Mouse (Mus musculus): ENCODE results near the gene Tle4. TPM values are rescaled to one million over a fixed set of nuclear protein-coding genes. Genes with fewer than 3 reads are reported as not detected.

Tle4 gene
- total and polyA plus RNA-seq, 3 experiments = 5.8 to 10.3 (median 8.5) TPM

GRCm38 (mm10) chr19:14503862-14504261, 94.0 kb downstream of the Tle4 start:
- H3K4me3 ChIP-seq = no peak overlapping the region
- WGBS = 85% methylated on average over 6 of the region's 6 CpGs
- no peak for DNase-seq
- no peak overlapping the region for H3K9ac ChIP-seq (ENCODE audit: low read depth, low read length)
- H3K4me1 ChIP-seq (ENCODE audit: control insufficient read depth, insufficient read depth, low read length) = peaks cover 4% of the 10 kb centered on the region
- peaks cover 4% of the 10 kb centered on the region for H3K36me3 ChIP-seq (ENCODE audit: control insufficient read depth, insufficient read depth, low read length)
- no peak overlapping the region for H3K27ac ChIP-seq
- peaks cover 2% of the 10 kb centered on the region; the same call in 1 of the 2 replicates for H3K79me2 ChIP-seq (replicated peaks; ENCODE audit: control insufficient read depth, insufficient read depth, low read length)
- intact Hi-C loops (cut with DNase I) = no loop called here
- TF ChIP-seq EP300 (IDR thresholded peaks at IDR 0.05; ENCODE audit: insufficient read depth, low read depth, low read length) (no peak), CTCF (IDR thresholded peaks at IDR 0.05) (no peak), POLR2A (IDR thresholded peaks at IDR 0.05; ENCODE audit: insufficient read depth, low read depth, low read length) (no peak)
- no peaks in the 10 kb centered on the region for H3K27me3 ChIP-seq (ENCODE audit: control insufficient read depth, insufficient read depth, low read length)

DNA sequence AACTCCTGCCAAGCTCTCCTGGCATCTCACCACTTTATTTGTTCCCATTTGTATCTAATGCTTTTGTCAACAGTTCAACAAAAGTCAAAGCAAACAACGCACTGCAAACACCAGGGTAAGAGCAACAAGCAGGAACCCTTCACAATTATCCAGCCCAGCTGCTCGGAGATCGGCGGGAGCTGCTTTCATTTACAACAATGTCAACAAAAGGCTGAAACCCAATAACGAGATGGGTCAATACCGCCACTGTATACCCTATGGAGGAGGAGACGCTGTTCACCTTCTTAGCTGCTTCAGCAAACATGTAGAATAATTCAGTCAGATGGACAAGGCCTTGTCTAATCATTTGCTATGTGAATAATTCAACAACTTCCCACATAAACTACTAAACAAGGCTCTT, 95.6 kb downstream of the Tle4 start:
- no peak overlapping the region for H3K4me3 ChIP-seq
- H3K36me3 ChIP-seq (ENCODE audit: control insufficient read depth, insufficient read depth, low read length) = peaks cover 4% of the 10 kb centered on the region
- no peaks in the 10 kb centered on the region for H3K79me2 ChIP-seq (replicated peaks; ENCODE audit: control insufficient read depth, insufficient read depth, low read length)
- intact Hi-C loops (cut with DNase I) = no loop called here
- TF ChIP-seq POLR2A (IDR thresholded peaks at IDR 0.05; ENCODE audit: insufficient read depth, low read depth, low read length) = no peak
- no peak for TF ChIP-seq EP300 (IDR thresholded peaks at IDR 0.05; ENCODE audit: insufficient read depth, low read depth, low read length)
- no peak for TF ChIP-seq CTCF (IDR thresholded peaks at IDR 0.05)
- H3K27ac ChIP-seq = no peak overlapping the region
- no peak for DNase-seq
- 70% methylated on average over 7 of the region's 7 CpGs for WGBS
- H3K4me1 ChIP-seq (ENCODE audit: control insufficient read depth, insufficient read depth, low read length) = peaks cover 4% of the 10 kb centered on the region
- H3K9ac ChIP-seq (ENCODE audit: low read depth, low read length) = no peak overlapping the region
- no peaks in the 10 kb centered on the region for H3K27me3 ChIP-seq (ENCODE audit: control insufficient read depth, insufficient read depth, low read length)

GRCm38 (mm10) chr19:14499835-14500425, 97.9 kb downstream of the Tle4 start:
- 43% methylated on average over 3 of the region's 3 CpGs for WGBS
- Histone ChIP-seq H3K79me2 (replicated peaks; ENCODE audit: control insufficient read depth, insufficient read depth, low read length) (no peaks in the 10 kb centered on the region), H3K36me3 (ENCODE audit: control insufficient read depth, insufficient read depth, low read length) (no peaks in the 10 kb centered on the region), H3K27me3 (ENCODE audit: control insufficient read depth, insufficient read depth, low read length) (no peaks in the 10 kb centered on the region), H3K4me1 (ENCODE audit: control insufficient read depth, insufficient read depth, low read length) (no peaks in the 10 kb centered on the region), H3K4me3 (no peak overlapping the region), H3K27ac (no peak overlapping the region), H3K9ac (ENCODE audit: low read depth, low read length) (no peak overlapping the region)
- DNase-seq = no peak
- intact Hi-C loops (cut with DNase I) = no loop called here
- no peak for TF ChIP-seq CTCF (IDR thresholded peaks at IDR 0.05)
- TF ChIP-seq POLR2A (IDR thresholded peaks at IDR 0.05; ENCODE audit: insufficient read depth, low read depth, low read length) = no peak
- TF ChIP-seq EP300 (IDR thresholded peaks at IDR 0.05; ENCODE audit: insufficient read depth, low read depth, low read length) = no peak

GRCm38 (mm10) chr19:14493047-14493446, 104.8 kb downstream of the Tle4 start:
- intact Hi-C loops (cut with DNase I) = no loop called here
- no peaks in the 10 kb centered on the region for H3K79me2 ChIP-seq (replicated peaks; ENCODE audit: control insufficient read depth, insufficient read depth, low read length)
- WGBS = 74% methylated on average over 3 of the region's 3 CpGs
- H3K36me3 ChIP-seq (ENCODE audit: control insufficient read depth, insufficient read depth, low read length) = no peaks in the 10 kb centered on the region
- H3K4me3 ChIP-seq = no peak overlapping the region
- H3K4me1 ChIP-seq (ENCODE audit: control insufficient read depth, insufficient read depth, low read length) = no peaks in the 10 kb centered on the region
- no peak overlapping the region for H3K9ac ChIP-seq (ENCODE audit: low read depth, low read length)
- H3K27ac ChIP-seq = no peak overlapping the region
- no peak for DNase-seq
- no peaks in the 10 kb centered on the region for H3K27me3 ChIP-seq (ENCODE audit: control insufficient read depth, insufficient read depth, low read length)
- TF ChIP-seq CTCF (IDR thresholded peaks at IDR 0.05) = no peak
- TF ChIP-seq POLR2A (IDR thresholded peaks at IDR 0.05; ENCODE audit: insufficient read depth, low read depth, low read length) = no peak
- no peak for TF ChIP-seq EP300 (IDR thresholded peaks at IDR 0.05; ENCODE audit: insufficient read depth, low read depth, low read length)

- no peak for TF ChIP-seq POLR2A (IDR thresholded peaks at IDR 0.05; ENCODE audit: insufficient read depth, low read depth, low read length)
- no peak for TF ChIP-seq EP300 (IDR thresholded peaks at IDR 0.05; ENCODE audit: insufficient read depth, low read depth, low read length)
- no peak for TF ChIP-seq CTCF (IDR thresholded peaks at IDR 0.05)
- H3K27ac ChIP-seq = no peak overlapping the region
- H3K36me3 ChIP-seq (ENCODE audit: control insufficient read depth, insufficient read depth, low read length) = no peaks in the 10 kb centered on the region
- H3K4me1 ChIP-seq (ENCODE audit: control insufficient read depth, insufficient read depth, low read length) = no peaks in the 10 kb centered on the region
- DNase-seq = no peak
- H3K9ac ChIP-seq (ENCODE audit: low read depth, low read length) = no peak overlapping the region
- WGBS = 90% methylated on average over 9 of the region's 9 CpGs
- intact Hi-C loops (cut with DNase I) = no loop called here
- no peaks in the 10 kb centered on the region for H3K27me3 ChIP-seq (ENCODE audit: control insufficient read depth, insufficient read depth, low read length)
- no peak overlapping the region for H3K4me3 ChIP-seq
- no peaks in the 10 kb centered on the region for H3K79me2 ChIP-seq (replicated peaks; ENCODE audit: control insufficient read depth, insufficient read depth, low read length)
Measured at GRCm38 (mm10) chr19:14487180-14487579, 110.7 kb downstream of the Tle4 start.

DNA sequence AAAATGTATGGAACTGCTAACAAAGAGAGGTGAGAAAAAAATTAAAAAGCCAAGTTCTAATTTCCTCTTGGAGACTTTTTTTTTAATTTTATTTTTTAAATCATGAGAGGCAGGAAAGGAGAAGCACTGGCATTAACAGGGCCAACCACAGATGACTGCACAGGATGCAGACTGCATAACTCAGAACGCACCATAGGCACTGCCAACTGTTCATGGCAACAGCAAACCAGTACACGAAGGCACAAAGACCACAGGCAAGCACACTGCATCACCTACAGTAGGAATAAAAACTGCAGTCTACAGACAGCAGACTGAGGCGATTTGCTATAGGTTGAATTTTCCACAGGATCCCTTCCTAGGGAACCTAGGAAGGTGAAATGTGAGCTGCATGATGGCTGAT, 112.7 kb downstream of the Tle4 start:
- Histone ChIP-seq H3K36me3 (ENCODE audit: control insufficient read depth, insufficient read depth, low read length) (no peaks in the 10 kb centered on the region), H3K4me1 (ENCODE audit: control insufficient read depth, insufficient read depth, low read length) (no peaks in the 10 kb centered on the region), H3K4me3 (no peak overlapping the region), H3K9ac (ENCODE audit: low read depth, low read length) (no peak overlapping the region), H3K27me3 (ENCODE audit: control insufficient read depth, insufficient read depth, low read length) (no peaks in the 10 kb centered on the region), H3K79me2 (replicated peaks; ENCODE audit: control insufficient read depth, insufficient read depth, low read length) (no peaks in the 10 kb centered on the region), H3K27ac (no peak overlapping the region)
- TF ChIP-seq EP300 (IDR thresholded peaks at IDR 0.05; ENCODE audit: insufficient read depth, low read depth, low read length) = no peak
- TF ChIP-seq CTCF (IDR thresholded peaks at IDR 0.05) = no peak
- no peak for TF ChIP-seq POLR2A (IDR thresholded peaks at IDR 0.05; ENCODE audit: insufficient read depth, low read depth, low read length)
- DNase-seq = no peak
- intact Hi-C loops (cut with DNase I) = no loop called here
- 86% methylated on average over 3 of the region's 3 CpGs for WGBS

Data from heart, adult 2 months (tissue).